In the genomic region with DNA sequence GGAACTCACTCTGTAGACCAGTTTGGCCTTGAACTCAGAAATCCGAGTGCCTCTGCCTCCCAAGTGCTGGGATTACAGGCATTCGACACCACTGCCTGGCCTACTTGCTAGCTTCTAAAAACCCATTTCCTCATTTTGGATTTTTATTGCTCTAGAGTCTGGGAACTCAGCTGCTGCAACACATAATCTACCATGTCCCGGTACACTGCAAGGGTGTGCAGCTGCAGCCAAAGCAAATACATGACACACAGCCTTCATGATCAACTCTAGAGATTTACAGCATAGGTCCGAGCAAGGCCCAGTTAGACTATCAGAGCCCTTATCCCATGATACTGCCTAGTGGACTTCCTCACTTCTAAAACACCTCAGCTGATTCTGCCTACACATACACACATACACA, we compare ENCODE assay signal across 26 mouse cellular contexts. TPM values are rescaled to one million over a fixed set of nuclear protein-coding genes. Genes with fewer than 3 reads are reported as not detected.
A peak's percentile ranks its signal among the peaks of the same experiment; 100 is the strongest.
DNase-seq lines count a peak whose midpoint lies in the region; ATAC-seq lines count a peak whose summit lies in the region.
"Had no signal": no experiment of that assay in that cellular context is flagged by ENCODE, and none has a peak within 500 bp of the region (broad histone marks: within the 10 kb centered on the region; RNA-seq: fewer than 3 reads in every experiment).

No protein-coding gene starts in this region.

- peaks cover 38% of the 10 kb centered on the region for H3K36me3 ChIP-seq in limb, embryonic 11.5 days (ENCODE audit: control insufficient read depth, insufficient read depth, low read length)
- H3K36me3 ChIP-seq in limb, embryonic 10.5 days: peaks cover 51% of the 10 kb centered on the region
- H3K36me3 ChIP-seq in liver, embryonic 15.5 days (replicated peaks): peaks cover 45% of the 10 kb centered on the region
- H3K36me3 ChIP-seq in intestine, embryonic 16.5 days (ENCODE audit: control insufficient read depth, insufficient read depth, low read length): peaks cover 17% of the 10 kb centered on the region
- peaks cover 49% of the 10 kb centered on the region for H3K36me3 ChIP-seq in forebrain, embryonic 12.5 days (replicated peaks)

- DNase-seq in limb, embryonic 11.5 days (ENCODE audit: low spot score): no peak
- DNase-seq in limb, embryonic 10.5 days (ENCODE audit: low spot score): no peak
- DNase-seq in liver: no peak
- DNase-seq: adrenal gland, adult 2 months; adrenal gland, postnatal 14 days; cerebellum, adult 11 months; cerebellum, adult 2 months; cerebellum, adult 9-11 months; cerebellum, postnatal 25 days; gastrocnemius, postnatal 10 days; gastrocnemius, postnatal 36 days; heart, adult 2 months; heart, postnatal 14 days; heart, postnatal 4 days had no signal

- no peak overlapping the region for H3K27ac ChIP-seq in limb, embryonic 11.5 days (replicated peaks; ENCODE audit: low read depth, low read length)
- H3K27ac ChIP-seq in limb, embryonic 10.5 days: no peak overlapping the region
- H3K27ac ChIP-seq in liver, embryonic 15.5 days (replicated peaks): 0 out of 2 replicates have a peak overlapping the region, but pooled peaks have one; percentile 3
- 0 out of 2 replicates have a peak overlapping the region, but pooled peaks have one; percentile 12 for H3K27ac ChIP-seq in intestine, embryonic 16.5 days (ENCODE audit: low read length)
- H3K27ac ChIP-seq in forebrain, embryonic 12.5 days: no peak overlapping the region
- H3K27ac ChIP-seq: embryonic facial prominence, embryonic 12.5 days; embryonic facial prominence, embryonic 15.5 days; forebrain, embryonic 13.5 days; heart, adult 2 months; heart, embryonic 10.5 days; heart, embryonic 13.5 days had no signal

- WGBS in limb, embryonic 11.5 days: 65% methylated on average over 4 of the region's 4 CpGs
- WGBS in limb, embryonic 10.5 days: 76% methylated on average over 4 of the region's 4 CpGs
- 77% methylated on average over 4 of the region's 4 CpGs for WGBS in liver, embryonic 15.5 days (ENCODE audit: insufficient replicate concordance)
- WGBS in intestine, embryonic 16.5 days: 49% methylated on average over 4 of the region's 4 CpGs
- 88% methylated on average over 4 of the region's 4 CpGs for WGBS in forebrain, embryonic 12.5 days

- H3K4me3 ChIP-seq in limb, embryonic 11.5 days (ENCODE audit: low read depth, low read length): no peak overlapping the region
- no peak overlapping the region for H3K4me3 ChIP-seq in limb, embryonic 10.5 days
- H3K4me3 ChIP-seq in liver, embryonic 15.5 days (replicated peaks): no peak overlapping the region
- H3K4me3 ChIP-seq in intestine, embryonic 16.5 days (ENCODE audit: low read length): no peak overlapping the region
- no peak overlapping the region for H3K4me3 ChIP-seq in forebrain, embryonic 12.5 days (replicated peaks)
- H3K4me3 ChIP-seq: embryonic facial prominence, embryonic 12.5 days; embryonic facial prominence, embryonic 15.5 days; forebrain, embryonic 13.5 days; heart, adult 2 months; heart, embryonic 10.5 days; heart, embryonic 13.5 days had no signal

- H3K4me1 ChIP-seq in limb, embryonic 11.5 days (ENCODE audit: control insufficient read depth, insufficient read depth, low read length): peaks cover 2% of the 10 kb centered on the region; the same call in 1 of the 2 replicates
- peaks cover 4% of the 10 kb centered on the region; the same call in 1 of the 2 replicates for H3K4me1 ChIP-seq in limb, embryonic 10.5 days
- peaks cover 47% of the 10 kb centered on the region for H3K4me1 ChIP-seq in liver, embryonic 15.5 days (replicated peaks)
- peaks cover 7% of the 10 kb centered on the region; the same call in 1 of the 2 replicates for H3K4me1 ChIP-seq in intestine, embryonic 16.5 days (ENCODE audit: control insufficient read depth, insufficient read depth, low read length)
- no peaks in the 10 kb centered on the region for H3K4me1 ChIP-seq in forebrain, embryonic 12.5 days
- H3K4me1 ChIP-seq: embryonic facial prominence, embryonic 12.5 days; embryonic facial prominence, embryonic 15.5 days; forebrain, embryonic 13.5 days had no signal

- 0 out of 2 replicates have a peak overlapping the region, but pooled peaks have one; percentile 7 for H3K4me2 ChIP-seq in limb, embryonic 11.5 days (ENCODE audit: low read depth, severe bottlenecking)
- no peak overlapping the region for H3K4me2 ChIP-seq in liver, embryonic 15.5 days
- no peak overlapping the region for H3K4me2 ChIP-seq in intestine, embryonic 16.5 days (ENCODE audit: low read depth, low read length)
- H3K4me2 ChIP-seq in forebrain, embryonic 12.5 days: no peak overlapping the region
- H3K4me2 ChIP-seq: embryonic facial prominence, embryonic 12.5 days; embryonic facial prominence, embryonic 15.5 days; forebrain, embryonic 13.5 days; heart, embryonic 13.5 days had no signal

- ATAC-seq in limb, embryonic 11.5 days (ENCODE audit: insufficient number of reproducible peaks, low FRiP score, low TSS enrichment, low read depth): no peak
- ATAC-seq in liver, embryonic 15.5 days (ENCODE audit: insufficient read depth): no peak
- ATAC-seq in intestine, embryonic 16.5 days: no peak
- no peak for ATAC-seq in forebrain, embryonic 12.5 days (ENCODE audit: low FRiP score)
- ATAC-seq: CD4-positive, CD25-positive, alpha-beta regulatory T cell, adult 4 months; forebrain, embryonic 13.5 days; forebrain, embryonic 16.5 days; hindbrain, embryonic 16.5 days had no signal

- H3K9ac ChIP-seq in limb, embryonic 11.5 days (ENCODE audit: low read length): no peak overlapping the region
- H3K9ac ChIP-seq in liver, embryonic 15.5 days: no peak overlapping the region
- H3K9ac ChIP-seq in intestine, embryonic 16.5 days (ENCODE audit: low read depth, low read length): no peak overlapping the region
- no peak overlapping the region for H3K9ac ChIP-seq in forebrain, embryonic 12.5 days
- H3K9ac ChIP-seq: embryonic facial prominence, embryonic 12.5 days; embryonic facial prominence, embryonic 15.5 days; forebrain, embryonic 13.5 days; heart, embryonic 13.5 days had no signal

- no peaks in the 10 kb centered on the region for H3K9me3 ChIP-seq in limb, embryonic 11.5 days (ENCODE audit: control insufficient read depth, low read length)
- no peaks in the 10 kb centered on the region for H3K9me3 ChIP-seq in limb, embryonic 10.5 days (replicated peaks)
- no peaks in the 10 kb centered on the region for H3K9me3 ChIP-seq in liver, embryonic 15.5 days (replicated peaks)
- no peaks in the 10 kb centered on the region for H3K9me3 ChIP-seq in intestine, embryonic 16.5 days (ENCODE audit: control insufficient read depth, low read length)
- no peaks in the 10 kb centered on the region for H3K9me3 ChIP-seq in forebrain, embryonic 12.5 days
- H3K9me3 ChIP-seq: embryonic facial prominence, embryonic 12.5 days; embryonic facial prominence, embryonic 15.5 days; forebrain, embryonic 13.5 days; heart, embryonic 10.5 days; heart, embryonic 13.5 days had no signal

- H3K27me3 ChIP-seq in limb, embryonic 11.5 days (ENCODE audit: control insufficient read depth, insufficient read depth, low read length): no peaks in the 10 kb centered on the region
- H3K27me3 ChIP-seq in limb, embryonic 10.5 days (ENCODE audit: low read depth, poor library complexity, severe bottlenecking): no peaks in the 10 kb centered on the region
- no peaks in the 10 kb centered on the region for H3K27me3 ChIP-seq in liver, embryonic 15.5 days
- no peaks in the 10 kb centered on the region for H3K27me3 ChIP-seq in intestine, embryonic 16.5 days (replicated peaks; ENCODE audit: control insufficient read depth, insufficient read depth, low read length)
- H3K27me3 ChIP-seq in forebrain, embryonic 12.5 days: no peaks in the 10 kb centered on the region
- H3K27me3 ChIP-seq: embryonic facial prominence, embryonic 12.5 days; embryonic facial prominence, embryonic 15.5 days; forebrain, embryonic 13.5 days; heart, embryonic 13.5 days had no signal

RNA-seq across cellular contexts. Expression of a gene that starts 15.4 kb away (rescaled TPM):
- 94.8 and 101 TPM in 2 replicates for polyA plus RNA-seq in limb, embryonic 11.5 days (2014; fragmentation: Nextera tagmentation; extraction: Ambion mirVana)
- polyA plus RNA-seq in limb, embryonic 10.5 days (2016; fragmentation: Nextera tagmentation; extraction: Ambion mirVana): 104 and 135 TPM in 2 replicates
- 24.9 and 31.3 TPM in 2 replicates for polyA plus RNA-seq in liver, embryonic 15.5 days (2015; fragmentation: Nextera tagmentation; extraction: Ambion mirVana)
- 48.9 and 59.3 TPM in 2 replicates for polyA plus RNA-seq in intestine, embryonic 16.5 days (2015; fragmentation: Nextera tagmentation; extraction: Ambion mirVana)
- 102 and 113 TPM in 2 replicates for polyA plus RNA-seq in forebrain, embryonic 12.5 days (2016; fragmentation: Nextera tagmentation; extraction: Ambion mirVana)

RNA-seq across cellular contexts. Expression of a gene that starts 23.0 kb away (rescaled TPM):
- not detected in 2 replicates for polyA plus RNA-seq in limb, embryonic 11.5 days (2014; fragmentation: Nextera tagmentation; extraction: Ambion mirVana)
- 0.04 TPM in 1 of 2 replicates, not detected in the other for polyA plus RNA-seq in limb, embryonic 10.5 days (2016; fragmentation: Nextera tagmentation; extraction: Ambion mirVana)
- 16.6 and 19.9 TPM in 2 replicates for polyA plus RNA-seq in liver, embryonic 15.5 days (2015; fragmentation: Nextera tagmentation; extraction: Ambion mirVana)
- 64.2 and 94.9 TPM in 2 replicates for polyA plus RNA-seq in intestine, embryonic 16.5 days (2015; fragmentation: Nextera tagmentation; extraction: Ambion mirVana)
- polyA plus RNA-seq in forebrain, embryonic 12.5 days (2016; fragmentation: Nextera tagmentation; extraction: Ambion mirVana): 0.05 TPM in 1 of 2 replicates, not detected in the other
- polyA plus RNA-seq: adrenal gland, adult 2 months; CD4-positive, CD25-positive, alpha-beta regulatory T cell, adult 4 months; embryonic facial prominence, embryonic 15.5 days; heart, embryonic 13.5 days; hindbrain, embryonic 11.5 days had no signal

RNA-seq across cellular contexts. Expression of a gene that starts 56.7 kb away (rescaled TPM):
- polyA plus RNA-seq in limb, embryonic 11.5 days (2014; fragmentation: Nextera tagmentation; extraction: Ambion mirVana): 95.7 and 99.2 TPM in 2 replicates
- polyA plus RNA-seq in limb, embryonic 10.5 days (2016; fragmentation: Nextera tagmentation; extraction: Ambion mirVana): 75.7 and 87.7 TPM in 2 replicates
- 28.5 and 28.9 TPM in 2 replicates for polyA plus RNA-seq in liver, embryonic 15.5 days (2015; fragmentation: Nextera tagmentation; extraction: Ambion mirVana)
- polyA plus RNA-seq in intestine, embryonic 16.5 days (2015; fragmentation: Nextera tagmentation; extraction: Ambion mirVana): 61.0 and 70.2 TPM in 2 replicates
- polyA plus RNA-seq in forebrain, embryonic 12.5 days (2016; fragmentation: Nextera tagmentation; extraction: Ambion mirVana): 74.1 and 76.7 TPM in 2 replicates

Comparison
In these comparisons a context has a peak if more than half of its experiments do, and no peak if none do; other contexts are left out.
1. H3K27ac ChIP-seq: peak in liver, embryonic 15.5 days (single experiment) and intestine, embryonic 16.5 days (single experiment); none in limb, embryonic 11.5 days (single experiment), limb, embryonic 10.5 days (single experiment) and forebrain, embryonic 12.5 days (single experiment).
2. RNA of a gene that starts 23.0 kb away (polyA plus RNA-seq): 64.2 to 94.9 TPM in intestine, embryonic 16.5 days and 16.6 to 19.9 TPM in liver, embryonic 15.5 days; 0.05 TPM in forebrain, embryonic 12.5 days, 0.04 TPM in limb, embryonic 10.5 days and not detected in limb, embryonic 11.5 days; every median in the first group is over 10 times any median in the second.